Mouse (Mus musculus) heart, embryonic 16.5 days (tissue): ENCODE measurements around the gene Gli2. TPM values are rescaled to one million over a fixed set of nuclear protein-coding genes. Genes with fewer than 3 reads are reported as not detected.
A peak's percentile ranks its signal among the peaks of the same experiment; 100 is the strongest.

Experiments used
- ATAC-seq: fragments of 200-750 bp; cut with Nextera tagmentation; replicated peaks from 2 replicates; pipeline ENCODE4 v1.8.0; 2017; ENCODE audit warnings: moderate number of reproducible peaks; ENCODE audit not compliant: insufficient read depth, low FRiP score; ENCODE audit errors: extremely low read depth
- H3K27ac ChIP-seq: fragments of 300-500 bp; sonication (generic); 2 replicates; pipeline ENCODE4 v1.5.1; 2014; ENCODE audit warnings: mild to moderate bottlenecking, low read length, control low read depth, moderate library complexity
- H3K27me3 ChIP-seq: fragments of 300-500 bp; sonication (generic); 2 replicates; pipeline ENCODE4 v1.6.1; 2014; ENCODE audit warnings: low read length, mixed read lengths; ENCODE audit not compliant: control insufficient read depth, insufficient read depth
- H3K36me3 ChIP-seq: fragments of 300-500 bp; sonication (generic); 2 replicates; pipeline ENCODE4 v1.6.1; 2014; ENCODE audit not compliant: control insufficient read depth, insufficient read depth
- H3K4me1 ChIP-seq: fragments of 300-500 bp; sonication (generic); 2 replicates; pipeline ENCODE4 v1.6.1; 2014; ENCODE audit warnings: low read length, mixed read lengths; ENCODE audit not compliant: control insufficient read depth, insufficient read depth
- H3K4me2 ChIP-seq: fragments of 300-500 bp; sonication (generic); 2 replicates; pipeline ENCODE4 v1.6.1; 2014; ENCODE audit warnings: low read depth, mild to moderate bottlenecking, control low read depth, low read length
- H3K4me3 ChIP-seq: fragments of 300-500 bp; sonication (generic); 2 replicates; pipeline ENCODE4 v1.5.1; 2014; ENCODE audit warnings: mild to moderate bottlenecking, control low read depth, low read length
- H3K9ac ChIP-seq: fragments of 300-500 bp; sonication (generic); 2 replicates; pipeline ENCODE4 v1.6.1; 2014; ENCODE audit warnings: low read length, control low read depth
- H3K9me3 ChIP-seq: fragments of 300-500 bp; sonication (generic); replicated peaks from 2 replicates; pipeline ENCODE4 v1.6.1; 2016; ENCODE audit warnings: low read length; ENCODE audit not compliant: control insufficient read depth
- WGBS: fragments of 180-500 bp; shearing (Covaris S2); extraction: QIAGEN DNeasy Blood & Tissue Kit; methylation state at CpG from one replicate; pipeline ENCODE4 v1.1.7; 2014; 5-methylcytosine and 5-hydroxymethylcytosine counted together
- polyA plus RNA-seq: library from polyadenylated mRNA; unstranded; fragments of >200 nt; fragmentation: Nextera tagmentation; extraction: Ambion mirVana; gene quantifications from 2 replicates; pipeline ENCODE4 v1.2.1, GENCODE M21; 2015

The Gli2 gene
- polyA plus RNA-seq, 1 experiment from 2014 or later = 3.1 TPM

DNA sequence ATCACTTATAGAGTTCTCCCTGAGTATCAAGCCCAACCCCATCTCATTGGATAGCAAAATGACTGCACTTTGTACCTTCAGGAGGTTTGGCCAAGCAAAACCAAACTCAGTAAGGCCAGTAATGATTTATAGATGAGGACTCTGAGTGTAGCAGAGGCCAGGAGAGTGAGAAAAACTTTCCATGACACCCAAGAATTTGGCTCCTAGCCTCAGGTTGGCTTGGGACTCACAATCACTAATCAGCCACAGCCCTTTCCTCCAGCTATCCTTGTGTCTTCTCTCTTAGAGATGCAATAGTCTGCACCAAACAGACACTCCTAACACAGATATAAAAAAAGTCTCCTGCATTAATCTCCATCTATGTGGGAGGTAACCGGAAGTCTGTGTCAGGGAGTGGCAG, 31.1 kb downstream of the Gli2 start:
- no peak overlapping the region for H3K4me2 ChIP-seq
- no peak for ATAC-seq
- no peak overlapping the region for H3K4me3 ChIP-seq
- no peak overlapping the region for H3K27ac ChIP-seq
- no peak overlapping the region for H3K9ac ChIP-seq
- no peaks in the 10 kb centered on the region for H3K36me3 ChIP-seq
- peaks cover 11% of the 10 kb centered on the region for H3K4me1 ChIP-seq
- no peaks in the 10 kb centered on the region; the same call in 1 of the 2 replicates for H3K9me3 ChIP-seq
- WGBS = 59% methylated on average over 1 of the region's 1 CpGs
- H3K27me3 ChIP-seq = no peaks in the 10 kb centered on the region

DNA sequence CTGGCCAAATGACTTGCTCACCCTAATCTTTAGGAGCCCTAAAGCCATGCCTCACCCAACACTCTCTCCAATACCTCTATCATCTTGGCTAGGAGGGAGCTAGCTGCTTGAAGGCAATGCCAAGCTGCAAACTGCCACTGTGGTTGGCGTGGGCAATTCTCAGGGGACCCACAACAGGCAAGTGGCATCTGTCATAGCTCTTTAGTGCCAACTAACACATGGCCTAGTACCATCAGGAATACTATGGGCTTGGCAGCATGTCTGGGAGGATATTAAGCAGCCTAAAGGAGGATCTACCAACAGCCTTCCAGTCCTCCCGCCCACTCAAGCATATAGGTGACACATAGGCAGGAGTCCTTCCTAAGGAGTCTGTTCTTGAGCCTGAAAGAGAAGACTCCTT, 33.3 kb downstream of the Gli2 start:
- Histone ChIP-seq H3K4me1 (peaks cover 5% of the 10 kb centered on the region; the same call in 1 of the 2 replicates), H3K9ac (no peak overlapping the region), H3K4me3 (no peak overlapping the region), H3K4me2 (no peak overlapping the region), H3K36me3 (no peaks in the 10 kb centered on the region), H3K27ac (no peak overlapping the region), H3K27me3 (no peaks in the 10 kb centered on the region), H3K9me3 (no peaks in the 10 kb centered on the region; the same call in 1 of the 2 replicates)
- no peak for ATAC-seq
- WGBS = 93% methylated on average over 2 of the region's 2 CpGs

DNA sequence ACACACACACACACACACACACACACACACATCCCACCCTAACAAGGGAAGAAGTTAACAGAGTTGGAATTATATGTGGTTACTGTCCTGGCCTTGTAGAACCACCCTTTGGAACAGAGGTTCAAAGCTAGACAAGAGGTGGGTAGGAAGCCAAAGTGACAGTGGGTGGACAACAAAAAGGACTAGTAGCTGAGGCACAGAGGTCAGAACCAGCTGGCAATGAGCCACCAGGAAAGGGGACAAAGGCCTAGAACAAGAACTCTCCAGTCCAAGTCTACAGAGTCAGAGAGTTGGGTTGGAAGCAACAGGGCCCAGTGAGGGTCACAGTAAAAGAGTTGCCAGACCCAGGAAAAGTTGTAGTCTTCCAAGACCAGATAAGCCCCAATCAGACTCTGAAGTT, 34.4 kb downstream of the Gli2 start:
- no peak for ATAC-seq

DNA sequence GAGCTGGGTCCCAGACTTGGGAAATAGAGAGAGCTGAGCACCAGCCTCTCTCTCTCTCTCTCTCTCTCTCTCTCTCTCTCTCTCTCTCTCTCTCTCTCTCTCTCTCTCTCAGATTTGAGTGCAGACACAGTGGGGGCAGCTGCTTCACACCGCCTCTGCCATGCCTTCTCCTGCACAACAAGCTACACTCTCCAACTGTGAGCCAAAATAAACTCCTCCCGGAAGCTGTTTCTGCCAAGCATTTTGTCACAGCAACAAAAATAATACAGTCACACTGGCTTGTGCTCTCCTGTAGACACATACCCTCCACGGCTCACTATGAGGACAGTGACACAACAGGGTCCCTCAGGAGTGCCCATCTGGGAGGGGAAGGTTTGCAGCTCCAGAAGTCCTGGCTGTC, 36.6 kb downstream of the Gli2 start:
- peak; percentile 49 for ATAC-seq
- Histone ChIP-seq H3K27ac (no peak overlapping the region), H3K27me3 (no peaks in the 10 kb centered on the region), H3K4me3 (no peak overlapping the region), H3K4me2 (no peak overlapping the region), H3K9ac (no peak overlapping the region), H3K36me3 (no peaks in the 10 kb centered on the region), H3K4me1 (no peaks in the 10 kb centered on the region), H3K9me3 (no peaks in the 10 kb centered on the region; the same call in 1 of the 2 replicates)
- WGBS = 52% methylated on average over 3 of the region's 3 CpGs

More for the DNA sequence above, 34.4 kb downstream of the Gli2 start:
- H3K9me3 ChIP-seq = no peaks in the 10 kb centered on the region; the same call in 1 of the 2 replicates
- H3K36me3 ChIP-seq = no peaks in the 10 kb centered on the region
- no peak overlapping the region for H3K4me3 ChIP-seq
- no peak overlapping the region for H3K9ac ChIP-seq
- no peak overlapping the region for H3K27ac ChIP-seq
- H3K27me3 ChIP-seq = no peaks in the 10 kb centered on the region
- no peak overlapping the region for H3K4me2 ChIP-seq
- H3K4me1 ChIP-seq = peaks cover 5% of the 10 kb centered on the region; the same call in 1 of the 2 replicates

DNA sequence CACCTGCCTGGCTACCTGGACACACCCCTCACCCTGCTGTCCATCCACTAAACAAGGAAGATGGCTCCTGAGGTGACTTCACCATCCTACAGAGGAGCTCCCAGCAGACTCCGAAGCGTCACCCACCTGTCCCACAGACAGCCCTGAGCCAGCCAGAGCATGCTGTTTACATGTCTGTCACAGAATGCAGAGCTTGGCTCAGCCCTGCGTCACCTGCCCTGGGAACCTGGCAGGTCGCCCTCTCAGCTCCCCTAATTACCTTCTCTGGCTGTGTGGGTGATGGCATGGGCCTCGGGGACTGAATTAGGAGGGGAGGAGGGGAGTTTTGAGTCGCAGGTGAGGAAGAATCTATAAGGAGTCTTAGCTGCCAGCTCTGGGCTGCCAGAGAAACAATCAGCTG, 38.3 kb downstream of the Gli2 start:
- 80% methylated on average over 6 of the region's 6 CpGs for WGBS
- Histone ChIP-seq H3K27me3 (no peaks in the 10 kb centered on the region), H3K4me3 (no peak overlapping the region), H3K4me1 (no peaks in the 10 kb centered on the region), H3K27ac (no peak overlapping the region), H3K36me3 (no peaks in the 10 kb centered on the region), H3K9me3 (no peaks in the 10 kb centered on the region), H3K9ac (no peak overlapping the region), H3K4me2 (no peak overlapping the region)
- ATAC-seq = no peak

DNA sequence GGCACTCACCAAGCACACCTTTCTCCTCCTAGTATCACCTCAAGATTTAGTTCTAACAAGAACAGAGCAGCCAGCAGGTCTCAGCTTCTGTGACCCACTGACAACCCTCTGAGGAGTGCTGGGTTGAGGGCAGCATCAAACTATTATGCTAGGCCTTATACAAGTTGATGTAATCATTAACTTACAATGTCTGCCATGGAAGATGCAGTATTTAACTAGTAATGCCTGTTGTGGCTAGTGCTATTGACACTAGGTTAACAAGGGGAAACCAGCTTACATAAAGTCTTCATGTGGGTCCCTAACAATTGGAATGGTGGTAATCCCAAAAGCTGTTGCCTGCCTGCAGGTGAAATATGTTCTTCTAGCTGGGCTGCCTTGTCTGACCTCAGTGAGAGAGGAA, 44.5 kb downstream of the Gli2 start:
- no peaks in the 10 kb centered on the region for H3K9me3 ChIP-seq
- no peaks in the 10 kb centered on the region for H3K27me3 ChIP-seq
- ATAC-seq = no peak

DNA sequence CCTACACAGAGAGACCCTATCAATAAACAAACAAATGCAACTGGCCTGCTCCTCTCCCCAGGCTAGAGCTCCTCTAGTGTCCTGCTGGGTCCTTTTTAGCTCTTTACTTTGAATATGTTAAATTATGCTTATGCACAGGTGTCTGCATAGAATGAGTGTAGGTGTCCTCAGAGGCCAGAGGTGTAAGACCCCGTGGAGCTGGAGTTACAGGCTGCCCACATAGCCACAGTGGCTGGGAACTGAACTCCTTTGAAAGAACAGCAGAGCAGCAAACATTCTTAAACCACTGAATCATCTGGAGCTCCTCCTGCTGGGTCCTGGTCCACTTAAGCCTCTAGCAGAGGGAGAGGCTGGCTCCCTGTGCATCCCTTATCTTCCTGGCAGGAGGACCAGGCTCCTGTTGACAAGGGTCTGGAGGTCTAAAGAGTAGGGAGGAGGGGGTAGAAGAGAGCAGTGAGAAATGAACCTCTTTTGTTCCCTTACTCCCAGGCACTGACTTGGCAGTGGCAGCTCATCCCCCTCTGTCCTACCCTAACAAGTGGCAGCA, 49.5 kb downstream of the Gli2 start:
- Histone ChIP-seq H3K4me3 (no peak overlapping the region), H3K9me3 (no peaks in the 10 kb centered on the region), H3K27ac (no peak overlapping the region), H3K9ac (no peak overlapping the region), H3K4me2 (no peak overlapping the region), H3K27me3 (no peaks in the 10 kb centered on the region), H3K36me3 (no peaks in the 10 kb centered on the region), H3K4me1 (peaks cover 2% of the 10 kb centered on the region; the same call in 1 of the 2 replicates)
- WGBS = 7% methylated on average over 1 of the region's 1 CpGs
- ATAC-seq = peak; percentile 41; the same call in 1 of the 2 replicates

More for the DNA sequence above, 44.5 kb downstream of the Gli2 start:
- no peak overlapping the region for H3K4me3 ChIP-seq
- H3K4me2 ChIP-seq = no peak overlapping the region
- no peaks in the 10 kb centered on the region for H3K36me3 ChIP-seq
- H3K27ac ChIP-seq = no peak overlapping the region
- no peak overlapping the region for H3K9ac ChIP-seq
- H3K4me1 ChIP-seq = peaks cover 2% of the 10 kb centered on the region; the same call in 1 of the 2 replicates

DNA sequence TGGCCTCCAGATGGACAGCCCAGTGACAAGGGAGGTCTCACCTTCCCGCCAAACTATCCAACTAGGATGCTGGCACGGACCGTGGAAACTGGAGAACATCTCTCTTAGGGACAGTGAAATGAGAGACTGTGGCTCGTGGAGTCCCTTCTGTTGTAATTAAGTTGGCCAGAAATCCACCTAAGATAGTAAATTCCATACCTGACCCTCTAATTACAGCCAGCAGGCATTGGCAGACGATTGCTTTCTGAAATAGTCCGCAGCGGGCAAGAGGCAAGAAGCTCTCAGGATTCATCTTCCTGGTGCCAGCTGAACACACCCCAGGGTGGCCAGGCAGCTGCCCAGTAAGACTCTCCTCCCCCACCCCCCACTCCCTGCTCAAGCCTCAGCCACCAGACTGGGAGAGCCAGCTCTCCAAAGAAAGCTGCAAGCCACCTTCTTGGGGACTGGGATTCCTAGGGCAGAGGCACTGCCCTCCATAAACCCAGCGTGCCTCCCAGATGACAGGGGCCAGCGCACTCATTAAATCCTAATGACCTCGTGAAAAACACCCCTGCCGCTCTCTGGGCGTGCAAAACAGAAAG, 51.9 kb downstream of the Gli2 start:
- Histone ChIP-seq H3K9me3 (no peaks in the 10 kb centered on the region), H3K4me2 (no peak overlapping the region), H3K36me3 (no peaks in the 10 kb centered on the region), H3K4me3 (no peak overlapping the region), H3K27ac (no peak overlapping the region), H3K27me3 (no peaks in the 10 kb centered on the region), H3K9ac (no peak overlapping the region), H3K4me1 (peaks cover 2% of the 10 kb centered on the region; the same call in 1 of the 2 replicates)
- no peak for ATAC-seq
- 67% methylated on average over 12 of the region's 12 CpGs for whole genome bisulfite sequencing

DNA sequence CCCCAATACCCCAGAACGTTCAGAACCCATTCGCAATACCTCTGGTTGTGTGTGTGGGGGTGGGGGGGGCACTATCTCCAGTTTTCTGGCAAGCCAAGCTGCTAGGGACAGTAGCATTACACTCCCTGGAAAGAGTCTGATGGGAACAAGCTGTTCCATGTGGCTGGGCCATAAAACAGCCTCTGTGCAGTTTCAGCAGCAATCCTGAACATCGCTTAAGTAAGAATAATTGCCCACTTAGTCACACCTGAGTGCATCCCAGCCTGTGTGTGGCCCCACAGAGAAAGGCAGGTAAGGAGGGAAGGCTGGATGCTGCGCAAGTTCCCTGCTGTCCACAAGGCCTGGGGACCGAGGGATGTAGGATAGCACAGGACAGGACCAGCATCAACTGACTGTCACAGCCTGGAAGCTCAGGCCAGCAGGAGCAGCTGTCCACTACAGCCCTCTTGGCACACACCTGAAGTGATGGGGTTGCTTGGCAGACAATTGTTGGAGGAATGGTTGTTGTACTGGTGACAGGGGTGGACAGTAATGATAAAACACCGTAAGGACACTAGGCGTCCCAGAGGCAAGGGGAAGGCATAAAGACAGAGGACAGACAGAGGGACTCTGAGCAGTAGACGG, 58.8 kb downstream of the Gli2 start:
- Histone ChIP-seq H3K4me1 (no peaks in the 10 kb centered on the region), H3K9ac (no peak overlapping the region), H3K27ac (no peak overlapping the region), H3K27me3 (no peaks in the 10 kb centered on the region), H3K4me3 (no peak overlapping the region), H3K36me3 (no peaks in the 10 kb centered on the region), H3K4me2 (no peak overlapping the region), H3K9me3 (no peaks in the 10 kb centered on the region)
- ATAC-seq = no peak
- WGBS = 81% methylated on average over 8 of the region's 8 CpGs
